Mouse (Mus musculus) heart, embryonic 13.5 days (tissue): ENCODE results near the gene Tnfsf12. TPM values are rescaled to one million over a fixed set of nuclear protein-coding genes. Genes with fewer than 3 reads are reported as not detected.
"Not testable (repeated sequence)": the region's sequence is repeated elsewhere in the genome, so short reads cannot be mapped to it uniquely, and the experiment has no call there.

Experiments used
- ATAC-seq: fragments of 200-750 bp; cut with Nextera tagmentation; 2 replicates; pipeline ENCODE4 v1.8.0; 2017; ENCODE audit warnings: moderate TSS enrichment; ENCODE audit not compliant: insufficient number of reproducible peaks, low FRiP score, low TSS enrichment; ENCODE audit errors: extremely low read depth
- H3K27ac ChIP-seq: fragments of 300-500 bp; sonication (generic); replicated peaks from 2 replicates; pipeline ENCODE4 v1.5.1; 2015; ENCODE audit warnings: moderate library complexity, mild to moderate bottlenecking, inconsistent platforms
- H3K27me3 ChIP-seq: fragments of 300-500 bp; sonication (generic); replicated peaks from 2 replicates; pipeline ENCODE4 v1.6.1; 2015; ENCODE audit warnings: mild to moderate bottlenecking, inconsistent platforms
- H3K36me3 ChIP-seq: fragments of 300-500 bp; sonication (generic); 2 replicates; pipeline ENCODE4 v1.6.1; 2015; ENCODE audit warnings: mild to moderate bottlenecking, inconsistent platforms
- H3K4me1 ChIP-seq: fragments of 300-500 bp; sonication (generic); 2 replicates; pipeline ENCODE4 v1.6.1; 2015; ENCODE audit warnings: inconsistent platforms
- H3K4me2 ChIP-seq: fragments of 300-500 bp; sonication (generic); 2 replicates; pipeline ENCODE4 v1.6.1; 2015; ENCODE audit warnings: inconsistent platforms, mild to moderate bottlenecking, moderate library complexity
- H3K4me3 ChIP-seq: fragments of 300-500 bp; sonication (generic); 2 replicates; pipeline ENCODE4 v1.5.1; 2015; ENCODE audit warnings: moderate library complexity, mild to moderate bottlenecking, inconsistent platforms
- H3K9ac ChIP-seq: fragments of 300-500 bp; sonication (generic); 2 replicates; pipeline ENCODE4 v1.6.1; 2015; ENCODE audit warnings: inconsistent platforms, mild to moderate bottlenecking, moderate library complexity
- H3K9me3 ChIP-seq: fragments of 300-500 bp; sonication (generic); 2 replicates; pipeline ENCODE4 v1.6.1; 2016; ENCODE audit warnings: inconsistent platforms
- WGBS: fragments of 180-500 bp; shearing (Covaris S2); methylation state at CpG from one replicate; pipeline ENCODE4 v1.1.7; 2015; ENCODE audit warnings: mixed read lengths; 5-methylcytosine and 5-hydroxymethylcytosine counted together
- polyA plus RNA-seq: library from polyadenylated mRNA; unstranded; fragments of >200 nt; fragmentation: Nextera tagmentation; extraction: Ambion mirVana; gene quantifications from 2 replicates; pipeline ENCODE4 v1.2.1, GENCODE M21; 2015

The Tnfsf12 gene
- polyA plus RNA-seq: 4.7 and 5.7 TPM in 2 replicates

DNA sequence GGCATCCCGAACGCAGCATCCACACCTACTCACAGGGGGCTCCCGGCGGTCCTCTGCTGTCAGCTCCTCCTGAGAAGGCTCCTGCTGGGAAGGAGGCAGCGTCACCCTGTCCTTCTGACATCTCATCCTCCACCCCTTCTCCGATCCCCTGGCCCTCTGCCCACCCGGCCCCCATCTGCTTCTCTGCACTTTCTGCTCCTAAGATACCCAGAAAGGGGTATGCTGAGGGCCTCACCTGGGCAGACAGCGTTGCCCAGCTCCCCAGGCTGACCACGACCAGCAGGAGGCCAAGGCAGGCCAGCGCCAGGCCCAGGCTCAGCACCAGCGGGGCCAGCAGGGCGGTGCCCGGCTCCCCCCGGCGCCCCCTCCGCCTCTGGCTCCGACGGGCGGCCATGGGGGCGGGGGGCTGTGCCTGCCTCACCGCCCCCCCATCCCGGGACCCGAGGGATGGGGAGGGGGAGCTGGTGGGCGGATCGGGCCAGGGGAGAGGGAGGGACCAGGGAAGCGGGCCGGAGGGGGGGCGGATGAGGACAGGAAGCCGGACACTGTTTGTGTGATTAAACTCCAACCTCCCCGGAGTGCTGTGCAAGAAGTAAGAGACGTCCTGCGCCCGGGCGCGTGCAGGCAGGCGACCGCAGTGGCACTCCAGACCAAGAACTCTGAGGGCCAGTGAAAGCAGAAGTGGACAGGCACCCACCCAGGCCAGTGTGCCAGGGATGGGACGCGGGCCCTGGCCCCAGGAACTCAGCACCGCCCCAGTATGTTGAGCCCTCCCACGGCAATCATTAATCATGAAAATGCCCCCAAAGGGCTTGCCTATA lies at the start of gene Tnfsf12, which contains the start of gene Tnfsfm13:
TSS of gene Tnfsf12 (minus strand) at position 489 of the 821 bp plus-strand sequence.
TSS of gene Tnfsfm13 (minus strand) at position 738 of the 821 bp plus-strand sequence.
- H3K4me1 ChIP-seq: peaks cover 32% of the 10 kb centered on the region
- WGBS: 4% methylated on average over 38 of the region's 41 CpGs
- peak within 1 kb of the TSS; percentile 89 for H3K4me2 ChIP-seq
- no peaks in the 10 kb centered on the region for H3K9me3 ChIP-seq
- no peaks in the 10 kb centered on the region for H3K36me3 ChIP-seq
- peak within 1 kb of the TSS; percentile 72 for H3K27ac ChIP-seq
- peak within 1 kb of the TSS; percentile 67 for H3K4me3 ChIP-seq
- no peaks in the 10 kb centered on the region for H3K27me3 ChIP-seq
- H3K9ac ChIP-seq: peak within 1 kb of the TSS; percentile 91
- ATAC-seq: peak; percentile 75

DNA sequence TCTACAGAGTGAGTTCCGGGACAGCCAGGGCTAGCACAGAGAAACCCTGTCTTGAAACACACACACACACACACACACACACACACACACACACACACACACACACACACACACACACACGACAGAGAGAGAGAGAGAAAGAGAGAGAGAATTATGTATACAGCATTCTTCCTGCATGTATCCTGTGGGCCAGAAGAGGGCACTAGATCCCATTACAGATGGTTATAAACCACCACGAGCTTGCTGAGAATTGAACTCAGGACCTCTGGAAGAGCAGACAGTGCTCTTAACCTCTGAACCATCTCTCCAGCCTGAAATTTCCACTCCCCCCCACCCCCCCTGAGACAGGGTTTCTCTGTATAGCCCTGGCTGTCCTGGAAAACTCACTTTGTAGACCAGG lies 35.8 kb upstream of the Tnfsf12 start:
- 78% methylated on average over 2 of the region's 3 CpGs for WGBS
- not testable (repeated sequence) for H3K4me3 ChIP-seq, H3K27me3 ChIP-seq

DNA sequence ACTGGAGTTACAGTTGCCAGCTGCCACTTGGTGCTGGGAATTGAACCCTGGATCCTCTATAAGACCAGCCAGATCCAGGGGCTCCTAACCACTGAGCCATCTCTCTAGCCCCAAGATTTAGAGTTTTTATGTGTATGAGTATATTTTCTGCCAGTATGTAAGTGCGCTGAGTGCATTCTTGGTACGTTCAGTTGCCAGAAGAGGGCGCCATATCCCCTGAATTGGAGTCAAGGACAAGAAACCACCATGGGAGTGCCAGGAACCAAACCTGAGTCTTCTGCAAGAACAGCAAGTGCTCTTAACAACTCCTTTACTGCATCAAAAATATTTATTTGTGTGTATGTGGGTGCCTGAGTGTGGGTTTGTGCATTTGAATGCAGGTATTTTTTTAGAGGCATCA lies 33.4 kb upstream of the Tnfsf12 start:
- Histone ChIP-seq H3K9me3 (no peaks in the 10 kb centered on the region), H3K9ac (no peak overlapping the region), H3K4me2 (no peak overlapping the region), H3K27ac (no peak overlapping the region), H3K4me1 (no peaks in the 10 kb centered on the region), H3K27me3 (no peaks in the 10 kb centered on the region), H3K36me3 (peaks cover 10% of the 10 kb centered on the region), H3K4me3 (no peak overlapping the region)
- no peak for ATAC-seq
- WGBS: 17% methylated on average over 3 of the region's 3 CpGs

More for the DNA sequence above, 35.8 kb upstream of the Tnfsf12 start:
- not testable (repeated sequence) for H3K4me1 ChIP-seq, H3K9me3 ChIP-seq, ATAC-seq, H3K9ac ChIP-seq, H3K4me2 ChIP-seq, H3K27ac ChIP-seq
- peaks cover 33% of the 10 kb centered on the region for H3K36me3 ChIP-seq

DNA sequence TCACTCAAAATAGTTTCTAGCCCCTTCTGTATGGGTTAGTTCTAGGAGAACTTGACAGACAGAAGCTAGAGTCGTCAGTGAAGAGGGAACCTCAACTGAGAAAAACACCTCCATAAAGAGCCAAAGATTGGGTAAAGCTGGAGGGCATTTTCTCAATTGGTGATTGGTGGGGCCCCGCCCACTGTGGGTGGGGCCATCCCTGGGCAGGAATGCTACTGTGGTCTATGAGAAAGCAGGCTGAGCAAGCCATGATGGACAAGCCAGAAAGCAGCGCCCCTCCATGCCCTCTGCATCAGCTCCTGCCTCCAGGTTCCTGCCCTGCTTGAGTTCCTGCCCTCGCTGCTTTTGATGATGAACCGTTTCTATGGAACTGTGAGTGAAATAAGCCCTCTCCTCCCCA lies 30.3 kb upstream of the Tnfsf12 start:
- Histone ChIP-seq H3K27ac (no peak overlapping the region), H3K36me3 (no peaks in the 10 kb centered on the region), H3K4me3 (no peak overlapping the region), H3K9ac (no peak overlapping the region), H3K9me3 (no peaks in the 10 kb centered on the region), H3K27me3 (no peaks in the 10 kb centered on the region), H3K4me1 (no peaks in the 10 kb centered on the region), H3K4me2 (no peak overlapping the region)
- 31% methylated on average over 5 of the region's 5 CpGs for WGBS
- no peak for ATAC-seq

DNA sequence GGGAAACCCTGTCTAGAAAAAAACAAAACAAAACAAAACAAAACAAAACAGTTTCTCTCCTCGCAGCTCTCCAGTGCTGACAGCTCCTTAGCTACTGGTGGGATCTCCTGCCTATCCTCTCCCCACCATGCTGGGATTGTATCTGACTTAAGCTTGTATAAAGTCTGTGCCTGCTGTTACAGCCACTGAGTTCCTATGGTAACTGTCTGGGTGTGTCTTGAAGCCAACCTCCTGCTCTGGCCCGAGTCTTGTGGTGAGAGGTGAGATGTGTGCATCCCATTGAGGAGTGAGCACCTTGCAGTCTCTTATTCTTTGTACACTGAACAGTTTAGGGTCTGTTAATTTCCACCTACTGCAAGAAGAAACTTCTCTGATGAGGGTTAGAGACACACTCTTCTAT lies 27.4 kb upstream of the Tnfsf12 start:
- Histone ChIP-seq H3K9me3 (no peaks in the 10 kb centered on the region), H3K4me2 (no peak overlapping the region), H3K27ac (no peak overlapping the region), H3K9ac (no peak overlapping the region), H3K36me3 (no peaks in the 10 kb centered on the region), H3K27me3 (no peaks in the 10 kb centered on the region), H3K4me3 (no peak overlapping the region), H3K4me1 (no peaks in the 10 kb centered on the region; the same call in 1 of the 2 replicates)
- WGBS: 32% methylated on average over 2 of the region's 2 CpGs
- no peak for ATAC-seq

DNA sequence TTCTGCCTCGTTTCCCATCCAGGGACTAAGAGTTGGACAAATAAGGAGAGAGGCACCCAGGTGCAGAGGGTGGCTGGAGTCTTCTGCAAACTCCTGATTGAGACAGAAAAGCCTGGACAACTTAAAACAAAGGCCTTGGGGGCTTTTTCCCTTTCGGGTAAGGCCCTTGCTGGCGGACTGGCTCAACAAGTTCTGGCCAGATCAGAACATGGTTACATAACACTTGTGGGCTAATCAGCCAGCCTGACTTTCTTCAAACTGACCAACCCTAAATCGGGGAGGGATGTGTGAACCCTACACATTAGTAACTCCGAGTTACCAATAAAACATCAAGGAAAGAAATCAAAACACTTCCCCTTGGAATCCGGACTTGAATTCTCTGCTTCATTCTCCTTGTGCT lies 25.2 kb upstream of the Tnfsf12 start:
- H3K4me1 ChIP-seq: peaks cover 5% of the 10 kb centered on the region
- no peak overlapping the region for H3K4me3 ChIP-seq
- no peak for ATAC-seq
- H3K27ac ChIP-seq: no peak overlapping the region
- no peaks in the 10 kb centered on the region for H3K36me3 ChIP-seq
- no peak overlapping the region for H3K9ac ChIP-seq
- WGBS: 72% methylated on average over 6 of the region's 6 CpGs
- no peaks in the 10 kb centered on the region for H3K27me3 ChIP-seq
- no peaks in the 10 kb centered on the region for H3K9me3 ChIP-seq
- H3K4me2 ChIP-seq: no peak overlapping the region

DNA sequence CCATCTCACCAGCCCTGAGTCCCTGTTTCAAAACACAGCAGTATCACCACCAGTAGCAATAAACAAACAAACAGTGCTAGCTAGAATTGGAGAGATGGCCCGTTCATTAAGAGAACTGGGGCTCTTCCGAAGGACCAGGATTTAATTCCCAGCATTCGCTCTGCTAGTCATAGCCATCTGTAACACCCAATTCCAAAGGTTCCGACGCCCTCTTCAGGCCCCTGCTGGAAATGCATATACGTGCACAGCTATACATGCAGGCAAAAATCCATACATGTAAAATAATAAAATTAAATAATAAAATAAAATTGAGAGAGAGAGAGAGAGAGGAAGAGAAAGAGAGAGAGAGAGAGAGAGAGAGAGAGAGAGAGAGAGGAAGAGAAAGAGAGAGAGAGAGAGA lies 23.8 kb upstream of the Tnfsf12 start:
- Histone ChIP-seq H3K27ac (no peak overlapping the region), H3K9ac (no peak overlapping the region), H3K36me3 (no peaks in the 10 kb centered on the region), H3K4me3 (no peak overlapping the region), H3K27me3 (no peaks in the 10 kb centered on the region), H3K4me1 (peaks cover 14% of the 10 kb centered on the region), H3K9me3 (0 out of 2 replicates have a peak, but pooled peaks cover 4% of the 10 kb centered on the region), H3K4me2 (no peak overlapping the region)
- 67% methylated on average over 6 of the region's 6 CpGs for WGBS
- ATAC-seq: no peak

DNA sequence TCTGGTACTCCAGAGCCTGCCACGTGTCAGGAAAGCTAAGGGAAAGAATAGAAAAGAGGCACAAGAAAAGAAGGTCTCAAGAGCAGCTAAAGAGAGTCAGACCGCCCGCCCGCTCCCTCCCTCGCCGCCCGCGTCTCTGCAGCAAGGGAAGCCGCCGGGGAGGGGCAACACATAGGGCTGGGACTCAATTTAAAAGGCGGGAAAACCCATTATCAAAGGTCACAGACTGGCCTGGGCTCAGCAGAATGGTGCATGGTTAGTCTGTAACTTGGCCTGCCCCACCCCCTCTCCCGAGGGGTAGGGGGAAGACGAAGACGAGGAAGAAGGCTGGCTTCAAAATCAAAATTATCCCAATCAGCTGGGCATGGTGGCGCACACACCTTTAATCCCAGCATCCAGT lies 23.0 kb upstream of the Tnfsf12 start:
- 26% methylated on average over 15 of the region's 15 CpGs for WGBS
- Histone ChIP-seq H3K27ac (no peak overlapping the region), H3K27me3 (no peaks in the 10 kb centered on the region), H3K9ac (peak overlapping the region; percentile 58; the same call in 1 of the 2 replicates), H3K36me3 (no peaks in the 10 kb centered on the region), H3K9me3 (0 out of 2 replicates have a peak, but pooled peaks cover 4% of the 10 kb centered on the region), H3K4me2 (peak overlapping the region; percentile 46; the same call in 1 of the 2 replicates), H3K4me3 (no peak overlapping the region), H3K4me1 (peaks cover 14% of the 10 kb centered on the region)
- no peak for ATAC-seq

DNA sequence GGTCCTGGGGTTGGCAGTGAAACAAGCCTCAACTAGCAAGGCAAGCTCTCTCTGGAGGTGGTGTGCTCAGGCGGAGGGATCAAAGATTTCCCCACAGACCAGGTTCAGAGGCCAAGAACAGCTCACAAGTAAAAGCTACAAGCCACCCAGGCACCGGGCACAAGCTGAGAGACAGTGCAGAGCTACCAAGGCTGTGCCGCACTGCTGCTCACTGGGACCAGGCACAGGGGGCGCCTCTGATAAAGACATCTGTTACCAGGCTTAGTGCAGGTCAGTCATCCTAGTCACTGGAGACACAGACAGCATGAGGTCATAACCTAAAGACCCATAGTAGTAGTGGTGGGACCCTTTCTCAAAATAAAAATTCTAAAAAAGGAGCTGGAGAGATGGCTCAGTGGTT lies 21.3 kb upstream of the Tnfsf12 start:
- no peaks in the 10 kb centered on the region for H3K36me3 ChIP-seq
- H3K9ac ChIP-seq: no peak overlapping the region
- H3K4me2 ChIP-seq: no peak overlapping the region
- 0 out of 2 replicates have a peak, but pooled peaks cover 4% of the 10 kb centered on the region for H3K9me3 ChIP-seq
- no peak overlapping the region for H3K4me3 ChIP-seq
- H3K4me1 ChIP-seq: peaks cover 14% of the 10 kb centered on the region
- 73% methylated on average over 4 of the region's 4 CpGs for WGBS
- no peak for ATAC-seq
- no peaks in the 10 kb centered on the region for H3K27me3 ChIP-seq
- no peak overlapping the region for H3K27ac ChIP-seq

DNA sequence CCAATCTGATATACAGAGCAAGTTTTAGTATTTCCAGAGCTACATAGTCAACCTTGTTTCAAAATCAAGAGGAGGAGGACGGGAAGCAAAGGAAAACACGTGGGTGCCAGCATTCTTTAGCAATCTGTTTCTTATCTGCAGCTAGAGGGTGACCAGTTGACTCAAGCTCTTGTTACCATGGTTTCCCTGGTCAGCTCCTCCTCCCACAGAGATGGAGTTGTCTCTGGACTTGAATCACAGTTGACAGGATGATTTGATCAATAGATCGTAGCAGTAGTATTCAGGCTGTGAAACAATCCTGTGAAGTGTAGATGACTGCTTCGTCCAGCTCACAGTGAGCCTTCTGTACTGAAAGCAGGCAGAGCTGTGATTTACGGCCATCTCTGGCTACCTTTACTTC lies 20.3 kb upstream of the Tnfsf12 start:
- no peak for ATAC-seq
- Histone ChIP-seq H3K27ac (no peak overlapping the region), H3K4me2 (peak overlapping the region; percentile 12; the same call in 1 of the 2 replicates), H3K27me3 (no peaks in the 10 kb centered on the region), H3K4me3 (no peak overlapping the region), H3K9ac (no peak overlapping the region; the same call in 1 of the 2 replicates), H3K4me1 (peaks cover 14% of the 10 kb centered on the region), H3K9me3 (0 out of 2 replicates have a peak, but pooled peaks cover 4% of the 10 kb centered on the region), H3K36me3 (no peaks in the 10 kb centered on the region)
- WGBS: 22% methylated on average over 5 of the region's 5 CpGs

DNA sequence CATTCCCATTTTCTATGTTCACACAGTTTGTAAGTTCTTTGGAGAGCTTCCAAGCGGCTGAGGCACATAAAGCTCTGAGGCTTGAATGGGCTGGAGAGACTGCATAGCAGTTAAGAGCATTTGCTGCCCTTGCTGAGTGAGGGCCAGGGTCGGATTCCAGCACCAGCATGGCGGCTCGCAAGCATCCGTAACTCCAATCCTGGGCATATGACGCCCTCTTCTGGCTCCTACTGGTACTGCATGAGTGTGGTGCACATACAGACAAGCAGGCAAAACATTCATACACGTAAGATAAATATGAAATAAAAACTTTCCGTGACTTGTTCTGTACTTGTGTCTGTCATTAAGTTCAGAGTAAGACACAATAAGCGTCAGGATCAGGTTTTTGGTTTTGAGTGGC lies 19.8 kb upstream of the Tnfsf12 start:
- Histone ChIP-seq H3K4me1 (peaks cover 14% of the 10 kb centered on the region), H3K9ac (no peak overlapping the region), H3K4me2 (peak overlapping the region; percentile 12; the same call in 1 of the 2 replicates), H3K36me3 (no peaks in the 10 kb centered on the region), H3K9me3 (0 out of 2 replicates have a peak, but pooled peaks cover 4% of the 10 kb centered on the region), H3K27ac (no peak overlapping the region; the same call in 1 of the 2 replicates), H3K27me3 (no peaks in the 10 kb centered on the region), H3K4me3 (no peak overlapping the region)
- 50% methylated on average over 9 of the region's 9 CpGs for whole genome bisulfite sequencing
- no peak for ATAC-seq
